Mouse (Mus musculus) heart, embryonic 10.5 days (tissue): ENCODE measurements around the gene Fam89b. TPM values are rescaled to one million over a fixed set of nuclear protein-coding genes. Genes with fewer than 3 reads are reported as not detected.

Experiments used
- microRNA-seq: library from miRNA; unstranded; fragments of <30 nt; microRNA quantifications from one replicate; pipeline ENCODE4, GENCODE M21; 2017
- polyA plus RNA-seq: library from polyadenylated mRNA; unstranded; fragments of >200 nt; fragmentation: Nextera tagmentation; extraction: Ambion mirVana; gene quantifications from 2 replicates; pipeline ENCODE4 v1.2.1, GENCODE M21; 2016

Fam89b gene
- polyA plus RNA-seq, 1 experiment from 2014 or later, result 88.9 TPM

Small RNA genes within 50 kb of the gene (microRNA-seq; reads per million reads assigned to microRNA genes)
- gene Mir6987, result 1.0 reads per million

Other genes with a start within 250 kb of the Fam89b start
- gene Mus81, start 241.3 kb downstream of the Fam89b start, polyA plus RNA-seq, result 41.7 and 44.7 TPM in 2 replicates
- 2,322 and 2,829 TPM in 2 replicates for gene Cfl1, start 239.2 kb downstream of the Fam89b start, polyA plus RNA-seq
- 0.14 and 0.25 TPM in 2 replicates for gene 1700020D05Rik, start 225.9 kb downstream of the Fam89b start, polyA plus RNA-seq
- gene Snx32, start 219.1 kb downstream of the Fam89b start, polyA plus RNA-seq, result 10.6 and 15.6 TPM in 2 replicates
- 0.35 TPM in 1 of 2 replicates, not detected in the other for gene Ovol1, start 169.0 kb downstream of the Fam89b start, polyA plus RNA-seq
- gene Ap5b1, start 161.6 kb downstream of the Fam89b start, polyA plus RNA-seq, result 2.2 and 2.7 TPM in 2 replicates
- gene Rnaseh2c, start 127.8 kb downstream of the Fam89b start, polyA plus RNA-seq, result 113 and 142 TPM in 2 replicates
- gene Kat5, start 119.4 kb downstream of the Fam89b start, polyA plus RNA-seq, result 33.2 and 35.4 TPM in 2 replicates
- 36.8 and 38.1 TPM in 2 replicates for gene Rela, start 92.2 kb downstream of the Fam89b start, polyA plus RNA-seq
- 24.7 and 28.9 TPM in 2 replicates for gene Sipa1, start 65.9 kb downstream of the Fam89b start, polyA plus RNA-seq
- gene Map3k11, start 40.9 kb downstream of the Fam89b start, polyA plus RNA-seq, result 33.6 and 36.0 TPM in 2 replicates
- gene Pcnx3, start 40.7 kb downstream of the Fam89b start, polyA plus RNA-seq, result 20.1 and 26.3 TPM in 2 replicates
- gene Kcnk7, start 25.3 kb downstream of the Fam89b start, polyA plus RNA-seq, result 0.15 TPM in 1 of 2 replicates, not detected in the other
- gene Ehbp1l1, start 3.3 kb downstream of the Fam89b start, polyA plus RNA-seq, result 69.0 and 130 TPM in 2 replicates
- 4.2 and 4.3 TPM in 2 replicates for gene Ltbp3, start 11.3 kb upstream of the Fam89b start, polyA plus RNA-seq
- gene Scyl1, start 41.8 kb upstream of the Fam89b start, polyA plus RNA-seq, result 74.4 and 75.2 TPM in 2 replicates
- gene Frmd8, start 145.6 kb upstream of the Fam89b start, polyA plus RNA-seq, result 40.6 and 46.3 TPM in 2 replicates
- 2.1 and 2.5 TPM in 2 replicates for gene Slc25a45, start 148.2 kb upstream of the Fam89b start, polyA plus RNA-seq
- gene Tigd3, start 164.5 kb upstream of the Fam89b start, polyA plus RNA-seq, result 2.4 and 2.9 TPM in 2 replicates
- gene Dpf2, start 183.4 kb upstream of the Fam89b start, polyA plus RNA-seq, result 134 and 150 TPM in 2 replicates
- gene Cdc42ep2, start 195.2 kb upstream of the Fam89b start, polyA plus RNA-seq, result 5.9 and 7.4 TPM in 2 replicates
- 70.0 and 80.7 TPM in 2 replicates for gene Pola2, start 234.5 kb upstream of the Fam89b start, polyA plus RNA-seq